Mouse (Mus musculus) naive thymus-derived CD4-positive, alpha-beta T cell, adult 2 months (primary cell): ENCODE data around the gene Kdm5a.
A peak's percentile ranks its signal among the peaks of the same experiment; 100 is the strongest.

Experiments
- DNase-seq: peaks from one replicate; pipeline ENCODE4 v3.0.0-alpha.2; 2011; ENCODE audit warnings: low read depth

Gene Kdm5a

GRCm38 (mm10) chr6:120363688-120364522, at the start of gene Kdm5a, which contains the start of gene Ccdc77:
TSS of gene Kdm5a (plus strand) at chr6:120364124.
TSS of gene Ccdc77 (minus strand) at chr6:120364374.
- peak; percentile 97 for DNase-seq

GRCm38 (mm10) chr6:120318303-120318940, 45.5 kb upstream of the Kdm5a start:
- no peak for DNase-seq

- no peak for DNase-seq
These were observed 44.8 kb upstream of the Kdm5a start for GRCm38 (mm10) chr6:120319129-120319528.

- DNase-seq: no peak
These were observed 43.6 kb upstream of the Kdm5a start for GRCm38 (mm10) chr6:120320369-120320768.

- peak; percentile 87 for DNase-seq
These were observed 39.5 kb upstream of the Kdm5a start for GRCm38 (mm10) chr6:120324295-120324927.

- DNase-seq: no peak
These were observed 31.6 kb upstream of the Kdm5a start for GRCm38 (mm10) chr6:120332351-120332750.

GRCm38 (mm10) chr6:120343992-120344391, 19.9 kb upstream of the Kdm5a start:
- no peak for DNase-seq

GRCm38 (mm10) chr6:120349018-120349417, 14.9 kb upstream of the Kdm5a start:
- DNase-seq: peak; percentile 33

- no peak for DNase-seq
These were observed 7.4 kb upstream of the Kdm5a start for GRCm38 (mm10) chr6:120356478-120356877.

GRCm38 (mm10) chr6:120356951-120357945, 6.7 kb upstream of the Kdm5a start:
- DNase-seq: peak; percentile 91

GRCm38 (mm10) chr6:120362124-120362523, 1.8 kb upstream of the Kdm5a start:
- no peak for DNase-seq

- DNase-seq: no peak
These were observed 893 bp upstream of the Kdm5a start for GRCm38 (mm10) chr6:120362774-120363687.

GRCm38 (mm10) chr6:120364523-120364905, 590 bp downstream of the Kdm5a start:
- no peak for DNase-seq

GRCm38 (mm10) chr6:120365051-120365450, 1.1 kb downstream of the Kdm5a start:
- peak; percentile 43 for DNase-seq

GRCm38 (mm10) chr6:120376736-120377135, 12.8 kb downstream of the Kdm5a start:
- no peak for DNase-seq

GRCm38 (mm10) chr6:120390054-120390453, 26.1 kb downstream of the Kdm5a start:
- no peak for DNase-seq

GRCm38 (mm10) chr6:120392811-120393210, 28.9 kb downstream of the Kdm5a start:
- no peak for DNase-seq

GRCm38 (mm10) chr6:120395622-120396345, 31.9 kb downstream of the Kdm5a start:
- no peak for DNase-seq

- no peak for DNase-seq
These were observed 40.0 kb downstream of the Kdm5a start for GRCm38 (mm10) chr6:120403936-120404335.

- no peak for DNase-seq
These were observed 74.2 kb downstream of the Kdm5a start for GRCm38 (mm10) chr6:120438161-120438560.
